Mouse (Mus musculus): Measurements from ENCODE around the gene Tex26.

- TF ChIP-seq POU5F1 (IDR thresholded peaks at IDR 0.05; ENCODE audit: borderline replicate concordance, low read length) = no peak
- peak; percentile 41 for TF ChIP-seq CTCF (conservative IDR thresholded peaks at IDR 0.05; ENCODE audit: low read length)
Measured at GRCm38 (mm10) chr5:149490275-149490674, 50.8 kb downstream of the Tex26 start.

Measured in E14TG2a.4 (cell line).